Mouse (Mus musculus) lung, adult 2 months (tissue): ENCODE results near the gene Cacna1e. TPM values are rescaled to one million over a fixed set of nuclear protein-coding genes. Genes with fewer than 3 reads are reported as not detected.

Experiments used
- DNase-seq: peaks from one replicate; pipeline ENCODE4 v3.0.0; 2022
- H3K4me1 ChIP-seq: fragments of 200-500 bp; 2 replicates; pipeline ENCODE4 v1.6.1; 2011; ENCODE audit warnings: low read length; ENCODE audit not compliant: control insufficient read depth, insufficient read depth
- H3K4me3 ChIP-seq: fragments of 200-500 bp; replicated peaks from 2 replicates; pipeline ENCODE3; 2011; ENCODE audit warnings: low read depth, mild to moderate bottlenecking, control low read depth, low read length; ENCODE audit errors: extremely low read depth
- CTCF ChIP-seq: fragments of 200-500 bp; IDR thresholded peaks from 2 replicates; pipeline ENCODE4 v1.5.1; 2011; ENCODE audit warnings: mild to moderate bottlenecking, low read length, control low read depth; ENCODE audit not compliant: insufficient read depth
- POLR2A ChIP-seq: fragments of 200-500 bp; IDR thresholded peaks from 2 replicates; pipeline ENCODE4 v1.6.1; 2011; ENCODE audit warnings: low read depth, mild to moderate bottlenecking, control low read depth, low read length, borderline replicate concordance; ENCODE audit errors: extremely low read depth
- WGBS: fragments of 180-500 bp; shearing (Covaris S2); methylation state at CpG from one replicate; pipeline ENCODE4 v1.1.7; 2018; 5-methylcytosine and 5-hydroxymethylcytosine counted together
- polyA plus RNA-seq: library from polyadenylated mRNA; depleted of rRNA; stranded (reverse); fragments of >200 nt; gene quantifications from 2 replicates; pipeline ENCODE4 v1.2.3, GENCODE M21; 2012; rRNA removed

The Cacna1e gene
- polyA plus RNA-seq: 0.41 and 0.88 TPM in 2 replicates

- TF ChIP-seq CTCF: no peak
- TF ChIP-seq POLR2A: no peak
- no peak for DNase-seq
- no peaks in the 10 kb centered on the region for H3K4me1 ChIP-seq
- WGBS: 9% methylated on average over 31 of the region's 31 CpGs
- H3K4me3 ChIP-seq: no peak within 1 kb of the TSS
These were observed at the start of gene Cacna1e for GRCm38 (mm10) chr1:154884275-154885206. Gene Cacna1e, minus strand, starts transcription at chr1:154884501.

GRCm38 (mm10) chr1:154918406-154918805 is 34.1 kb upstream of the Cacna1e start:
- no peak overlapping the region for H3K4me3 ChIP-seq
- no peak for DNase-seq
- no peaks in the 10 kb centered on the region for H3K4me1 ChIP-seq
- TF ChIP-seq CTCF: no peak
- no peak for TF ChIP-seq POLR2A
- 69% methylated on average over 2 of the region's 2 CpGs for WGBS

- DNase-seq: no peak
- Histone ChIP-seq H3K4me3 (no peak overlapping the region), H3K4me1 (no peaks in the 10 kb centered on the region)
- 61% methylated on average over 6 of the region's 6 CpGs for WGBS
- TF ChIP-seq POLR2A (no peak), CTCF (no peak)
These were observed 33.1 kb upstream of the Cacna1e start for GRCm38 (mm10) chr1:154917438-154917837.

- Histone ChIP-seq H3K4me3 (no peak overlapping the region), H3K4me1 (no peaks in the 10 kb centered on the region)
- DNase-seq: no peak
- TF ChIP-seq POLR2A (no peak), CTCF (no peak)
- 53% methylated on average over 2 of the region's 2 CpGs for WGBS
These were observed 25.3 kb upstream of the Cacna1e start for GRCm38 (mm10) chr1:154909554-154909953.

GRCm38 (mm10) chr1:154897390-154897789 is 13.1 kb upstream of the Cacna1e start:
- H3K4me3 ChIP-seq: no peak overlapping the region
- WGBS: 81% methylated on average over 2 of the region's 2 CpGs
- no peak for DNase-seq
- H3K4me1 ChIP-seq: no peaks in the 10 kb centered on the region
- TF ChIP-seq CTCF (no peak), POLR2A (no peak)

GRCm38 (mm10) chr1:154890244-154890643 is 5.9 kb upstream of the Cacna1e start:
- no peaks in the 10 kb centered on the region for H3K4me1 ChIP-seq
- DNase-seq: no peak
- TF ChIP-seq CTCF: no peak
- no peak for TF ChIP-seq POLR2A
- WGBS: 67% methylated on average over 5 of the region's 5 CpGs
- H3K4me3 ChIP-seq: no peak overlapping the region

GRCm38 (mm10) chr1:154888495-154888894 is 4.2 kb upstream of the Cacna1e start:
- DNase-seq: no peak

GRCm38 (mm10) chr1:154888018-154888417 is 3.7 kb upstream of the Cacna1e start:
- TF ChIP-seq POLR2A (no peak), CTCF (no peak)
- H3K4me3 ChIP-seq: no peak overlapping the region
- WGBS: 65% methylated on average over 5 of the region's 5 CpGs
- DNase-seq: no peak
- H3K4me1 ChIP-seq: no peaks in the 10 kb centered on the region

More at GRCm38 (mm10) chr1:154888495-154888894, 4.2 kb upstream of the Cacna1e start:
- no peak for TF ChIP-seq CTCF
- TF ChIP-seq POLR2A: no peak
- no peaks in the 10 kb centered on the region for H3K4me1 ChIP-seq
- no peak overlapping the region for H3K4me3 ChIP-seq
- WGBS: 83% methylated on average over 5 of the region's 5 CpGs

GRCm38 (mm10) chr1:154887546-154887945 is 3.2 kb upstream of the Cacna1e start:
- no peaks in the 10 kb centered on the region for H3K4me1 ChIP-seq
- H3K4me3 ChIP-seq: no peak overlapping the region
- no peak for DNase-seq
- WGBS: 79% methylated on average over 3 of the region's 3 CpGs
- TF ChIP-seq POLR2A: no peak
- TF ChIP-seq CTCF: no peak

- Histone ChIP-seq H3K4me1 (no peaks in the 10 kb centered on the region), H3K4me3 (no peak overlapping the region)
- WGBS: 62% methylated on average over 2 of the region's 2 CpGs
- no peak for DNase-seq
- TF ChIP-seq POLR2A (no peak), CTCF (no peak)
These were observed 2.3 kb upstream of the Cacna1e start for GRCm38 (mm10) chr1:154886611-154887010.

- no peak for DNase-seq
- 44% methylated on average over 6 of the region's 6 CpGs for WGBS
- H3K4me1 ChIP-seq: no peaks in the 10 kb centered on the region
- TF ChIP-seq POLR2A (no peak), CTCF (no peak)
- H3K4me3 ChIP-seq: no peak overlapping the region
These were observed 877 bp upstream of the Cacna1e start for GRCm38 (mm10) chr1:154885207-154885548.
